Mouse (Mus musculus) liver, embryonic 16.5 days (tissue): ENCODE measurements around the gene Slc39a8. TPM values are rescaled to one million over a fixed set of nuclear protein-coding genes. Genes with fewer than 3 reads are reported as not detected.

ENCODE experiments used
- ATAC-seq: fragments of 200-750 bp; cut with Nextera tagmentation; 2 replicates; pipeline ENCODE4 v1.8.0; 2017; ENCODE audit warnings: low read depth, mild to moderate bottlenecking, moderate number of reproducible peaks, moderate library complexity
- H3K27ac ChIP-seq: fragments of 300-500 bp; sonication (generic); 2 replicates; pipeline ENCODE4 v1.5.1; 2014; ENCODE audit warnings: mild to moderate bottlenecking, low read length
- H3K27me3 ChIP-seq: fragments of 300-500 bp; sonication (generic); 2 replicates; pipeline ENCODE4 v1.6.1; 2014; ENCODE audit warnings: low read depth, low read length, mixed read lengths; ENCODE audit not compliant: control insufficient read depth, insufficient read depth
- H3K36me3 ChIP-seq: fragments of 300-500 bp; sonication (generic); 2 replicates; pipeline ENCODE4 v1.6.1; 2014; ENCODE audit warnings: mild to moderate bottlenecking; ENCODE audit not compliant: control insufficient read depth, insufficient read depth
- H3K4me1 ChIP-seq: fragments of 300-500 bp; sonication (generic); 2 replicates; pipeline ENCODE4 v1.6.1; 2014; ENCODE audit warnings: low read depth, low read length, mixed read lengths; ENCODE audit not compliant: control insufficient read depth
- H3K4me2 ChIP-seq: fragments of 300-500 bp; sonication (generic); 2 replicates; pipeline ENCODE4 v1.6.1; 2014; ENCODE audit warnings: low read depth, low read length, mixed read lengths
- H3K4me3 ChIP-seq: fragments of 300-500 bp; sonication (generic); 2 replicates; pipeline ENCODE4 v1.5.1; 2014; ENCODE audit warnings: low read depth, mild to moderate bottlenecking, low read length
- H3K9ac ChIP-seq: fragments of 300-500 bp; sonication (generic); 2 replicates; pipeline ENCODE4 v1.6.1; 2014; ENCODE audit warnings: low read depth, low read length
- H3K9me3 ChIP-seq: fragments of 300-500 bp; sonication (generic); replicated peaks from 2 replicates; pipeline ENCODE4 v1.6.1; 2016; ENCODE audit warnings: low read length; ENCODE audit not compliant: control insufficient read depth
- WGBS: fragments of 180-500 bp; shearing (Covaris S2); extraction: QIAGEN DNeasy Blood & Tissue Kit; methylation state at CpG from one replicate; pipeline ENCODE4 v1.1.7; 2014; ENCODE audit not compliant: insufficient replicate concordance; 5-methylcytosine and 5-hydroxymethylcytosine counted together
- polyA plus RNA-seq: library from polyadenylated mRNA; unstranded; fragments of >200 nt; fragmentation: Nextera tagmentation; extraction: Ambion mirVana; gene quantifications from 2 replicates; pipeline ENCODE4 v1.2.1, GENCODE M21; 2015

Slc39a8 gene
- polyA plus RNA-seq, 1 experiment from 2014 or later = 31.5 TPM

DNA sequence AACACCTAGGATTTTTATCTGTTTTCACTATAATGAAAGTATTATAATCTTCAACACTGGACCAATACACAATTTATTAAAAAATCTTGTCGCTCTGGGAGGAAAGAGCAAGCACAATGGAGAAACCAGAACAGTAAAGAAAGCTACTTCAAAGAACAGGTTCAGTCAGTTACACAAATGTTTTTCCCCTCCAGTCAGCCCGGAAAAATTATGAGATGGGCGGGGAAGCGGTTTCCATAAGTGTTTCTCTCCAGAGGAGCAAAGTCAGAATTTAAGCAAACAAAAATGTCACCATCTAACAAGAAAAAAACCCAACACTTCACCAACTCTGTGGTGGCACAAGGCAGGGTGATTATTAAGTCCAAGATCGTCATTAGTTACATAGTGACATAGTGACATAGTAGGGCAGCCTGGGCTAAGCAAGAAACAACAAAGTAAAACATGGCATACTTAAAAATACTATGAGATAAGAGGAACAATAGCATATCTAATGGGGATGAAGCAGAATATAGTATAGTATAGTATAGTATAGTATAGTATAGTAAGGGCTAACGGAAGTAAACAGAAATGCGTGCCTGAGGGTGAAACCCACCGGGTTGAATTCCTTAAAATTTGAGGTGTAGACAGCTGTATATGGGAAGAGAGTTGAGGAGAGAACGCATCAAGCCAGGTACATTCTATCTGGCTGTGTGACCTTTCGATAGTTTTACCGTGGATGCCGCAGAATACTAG lies 61.0 kb downstream of the Slc39a8 start:
- Histone ChIP-seq H3K27me3 (no peaks in the 10 kb centered on the region), H3K27ac (no peak overlapping the region), H3K36me3 (peaks cover 5% of the 10 kb centered on the region), H3K4me2 (no peak overlapping the region), H3K9me3 (no peaks in the 10 kb centered on the region), H3K4me3 (no peak overlapping the region), H3K4me1 (no peaks in the 10 kb centered on the region), H3K9ac (no peak overlapping the region)
- WGBS = 74% methylated on average over 12 of the region's 12 CpGs
- no peak for ATAC-seq

DNA sequence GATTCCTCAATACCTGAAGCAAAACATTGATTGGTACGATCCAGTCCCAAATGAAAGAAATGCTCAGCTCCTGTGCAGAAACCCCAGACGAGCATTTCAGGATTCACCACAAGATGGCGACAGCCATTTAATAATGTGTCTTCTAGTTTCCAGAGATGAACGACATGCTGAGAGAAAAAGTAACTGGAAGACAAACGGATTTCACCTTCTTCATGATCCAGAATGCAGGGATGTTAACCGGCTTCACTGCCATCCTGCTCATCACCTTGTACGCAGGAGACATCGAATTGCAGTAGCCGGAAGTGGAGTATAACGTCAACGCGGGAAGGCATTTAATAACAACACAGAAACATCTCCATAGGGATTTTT lies 61.6 kb downstream of the Slc39a8 start:
- WGBS = 48% methylated on average over 12 of the region's 12 CpGs
- H3K9me3 ChIP-seq = no peaks in the 10 kb centered on the region
- no peaks in the 10 kb centered on the region for H3K4me1 ChIP-seq
- no peak overlapping the region for H3K9ac ChIP-seq
- H3K4me2 ChIP-seq = no peak overlapping the region
- no peaks in the 10 kb centered on the region for H3K27me3 ChIP-seq
- H3K36me3 ChIP-seq = peaks cover 5% of the 10 kb centered on the region
- H3K4me3 ChIP-seq = no peak overlapping the region
- no peak overlapping the region for H3K27ac ChIP-seq
- ATAC-seq = no peak

DNA sequence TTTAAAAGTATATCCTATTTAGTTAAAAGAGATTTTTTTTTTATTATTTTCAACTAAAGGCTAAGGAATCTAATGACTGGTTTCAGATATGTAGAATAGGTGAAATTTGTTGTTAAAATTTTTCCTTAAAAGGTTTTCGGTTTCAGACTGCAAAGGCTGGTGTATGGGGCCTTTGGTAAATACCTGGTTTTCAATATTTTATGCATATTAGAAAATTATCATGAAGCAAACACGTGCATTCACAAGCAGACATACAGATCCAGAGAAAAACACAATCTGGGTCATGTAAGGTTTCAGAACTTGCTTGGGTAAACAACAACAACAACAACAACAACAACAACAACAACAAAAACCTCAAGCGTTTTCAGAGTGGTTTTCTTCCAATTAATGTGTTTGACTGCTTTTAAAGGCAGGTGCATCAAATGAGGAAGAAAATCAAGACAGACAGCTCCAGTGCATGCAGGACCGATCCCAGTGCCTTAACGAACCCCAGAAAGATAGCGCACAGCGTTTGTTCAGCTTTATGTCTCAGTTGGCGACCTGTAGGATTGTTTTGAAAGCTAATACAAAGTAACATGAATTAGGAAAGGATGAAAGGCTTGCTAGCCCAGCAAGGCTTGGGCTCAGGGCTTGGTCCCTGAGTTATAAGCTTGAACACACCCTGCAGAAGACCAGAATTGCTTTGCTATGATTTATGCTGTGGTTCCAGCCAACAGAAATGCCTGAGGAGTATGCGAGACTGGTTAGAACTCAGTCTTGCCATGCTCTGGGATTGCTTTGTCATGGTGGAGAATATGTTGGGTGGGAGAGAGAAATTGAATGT lies 62.2 kb downstream of the Slc39a8 start:
- Histone ChIP-seq H3K36me3 (peaks cover 5% of the 10 kb centered on the region), H3K4me3 (no peak overlapping the region), H3K4me1 (no peaks in the 10 kb centered on the region), H3K4me2 (no peak overlapping the region), H3K9me3 (no peaks in the 10 kb centered on the region), H3K27ac (no peak overlapping the region), H3K9ac (no peak overlapping the region), H3K27me3 (no peaks in the 10 kb centered on the region)
- WGBS = 79% methylated on average over 9 of the region's 9 CpGs
- no peak for ATAC-seq

DNA sequence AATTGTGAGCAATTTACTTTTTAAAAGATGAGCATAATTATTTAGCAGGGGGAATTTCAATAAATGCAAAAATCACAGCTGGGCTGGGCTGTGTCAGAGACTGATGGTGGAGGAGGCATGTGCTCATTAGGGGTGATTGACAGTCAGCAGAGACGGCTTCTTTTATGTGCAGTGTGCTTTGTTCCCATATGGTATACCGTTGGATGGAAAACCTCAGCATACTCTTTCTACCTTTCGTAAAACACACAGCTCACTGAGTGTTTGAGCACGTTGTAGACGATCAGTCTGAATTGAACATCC lies 62.7 kb downstream of the Slc39a8 start:
- Histone ChIP-seq H3K9me3 (no peaks in the 10 kb centered on the region), H3K27ac (no peak overlapping the region), H3K4me3 (no peak overlapping the region), H3K4me2 (no peak overlapping the region), H3K27me3 (no peaks in the 10 kb centered on the region), H3K9ac (no peak overlapping the region), H3K4me1 (no peaks in the 10 kb centered on the region), H3K36me3 (peaks cover 5% of the 10 kb centered on the region)
- no peak for ATAC-seq
- WGBS = 87% methylated on average over 5 of the region's 5 CpGs

DNA sequence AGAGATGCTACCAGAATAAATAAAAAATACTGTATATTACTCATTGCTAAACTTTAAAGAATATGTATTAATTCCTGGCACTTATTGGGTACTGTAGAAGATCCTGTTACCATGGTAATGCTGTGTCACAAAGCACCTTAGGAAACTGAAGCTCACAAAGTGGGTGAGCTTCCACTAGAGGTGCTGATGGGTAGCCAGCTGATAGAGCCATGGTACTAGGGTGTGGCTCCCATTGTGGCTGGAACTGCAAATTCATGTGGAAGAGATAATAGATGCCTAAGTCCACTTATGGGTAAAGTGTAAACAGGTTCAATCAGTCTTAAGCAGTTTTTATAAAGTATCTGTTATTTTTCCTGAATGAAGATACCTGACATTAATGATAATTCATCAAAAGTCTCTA lies 64.3 kb downstream of the Slc39a8 start:
- Histone ChIP-seq H3K4me2 (no peak overlapping the region), H3K36me3 (peaks cover 5% of the 10 kb centered on the region)
- ATAC-seq = no peak

DNA sequence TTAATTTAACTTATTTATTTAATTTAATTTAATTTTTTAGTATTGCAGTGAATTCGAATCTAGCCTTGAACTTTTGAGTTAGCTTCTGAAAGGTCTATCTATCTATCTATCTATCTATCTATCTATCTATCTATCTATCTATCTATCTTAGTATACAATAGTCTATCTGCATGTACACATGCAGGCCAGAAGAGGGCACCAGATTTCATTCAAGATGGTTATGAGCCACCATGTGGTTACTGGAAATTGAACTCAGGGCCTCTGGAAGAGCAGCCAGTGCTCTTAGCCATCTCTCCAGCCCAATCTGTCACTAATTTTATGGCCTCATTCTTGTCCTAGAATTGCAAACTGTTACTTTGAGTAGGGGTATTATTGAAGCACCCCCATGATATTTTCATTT lies 78.3 kb downstream of the Slc39a8 start:
- no peak overlapping the region for H3K4me3 ChIP-seq
- no peak overlapping the region for H3K27ac ChIP-seq
- no peaks in the 10 kb centered on the region for H3K9me3 ChIP-seq
- H3K4me2 ChIP-seq = no peak overlapping the region
- no peak overlapping the region for H3K9ac ChIP-seq
- H3K36me3 ChIP-seq = no peaks in the 10 kb centered on the region
- no peaks in the 10 kb centered on the region for H3K27me3 ChIP-seq
- 51% methylated on average over 1 of the region's 1 CpGs for WGBS
- ATAC-seq = no peak
- H3K4me1 ChIP-seq = no peaks in the 10 kb centered on the region

More for the DNA sequence above, 64.3 kb downstream of the Slc39a8 start:
- Histone ChIP-seq H3K27ac (no peak overlapping the region), H3K4me3 (no peak overlapping the region), H3K9ac (no peak overlapping the region), H3K27me3 (no peaks in the 10 kb centered on the region), H3K9me3 (no peaks in the 10 kb centered on the region), H3K4me1 (no peaks in the 10 kb centered on the region)

DNA sequence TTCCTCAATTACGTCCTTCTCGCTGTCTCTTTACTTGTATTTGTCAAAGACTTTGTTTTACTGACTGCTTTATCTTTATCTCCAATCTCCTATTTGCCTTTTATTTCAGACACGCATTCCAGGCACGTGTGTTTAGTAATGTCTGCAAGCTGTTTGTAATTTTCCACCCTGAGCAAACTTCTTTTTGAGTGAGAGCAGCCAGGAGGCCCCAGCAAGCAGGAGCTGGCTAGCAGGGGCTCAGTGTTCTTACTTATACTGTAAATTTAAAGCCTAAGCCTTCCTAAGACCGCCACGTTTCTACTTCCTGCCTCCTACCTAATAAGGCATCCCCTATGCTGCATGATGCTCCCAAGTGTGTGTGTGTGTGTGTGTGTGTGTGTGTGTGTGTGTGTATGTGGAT lies 79.8 kb downstream of the Slc39a8 start:
- no peak overlapping the region for H3K4me3 ChIP-seq
- 55% methylated on average over 6 of the region's 6 CpGs for WGBS
- ATAC-seq = no peak
- no peak overlapping the region for H3K4me2 ChIP-seq
- no peaks in the 10 kb centered on the region for H3K36me3 ChIP-seq
- no peak overlapping the region for H3K9ac ChIP-seq
- no peak overlapping the region for H3K27ac ChIP-seq
- H3K27me3 ChIP-seq = no peaks in the 10 kb centered on the region
- no peaks in the 10 kb centered on the region for H3K4me1 ChIP-seq
- H3K9me3 ChIP-seq = no peaks in the 10 kb centered on the region

DNA sequence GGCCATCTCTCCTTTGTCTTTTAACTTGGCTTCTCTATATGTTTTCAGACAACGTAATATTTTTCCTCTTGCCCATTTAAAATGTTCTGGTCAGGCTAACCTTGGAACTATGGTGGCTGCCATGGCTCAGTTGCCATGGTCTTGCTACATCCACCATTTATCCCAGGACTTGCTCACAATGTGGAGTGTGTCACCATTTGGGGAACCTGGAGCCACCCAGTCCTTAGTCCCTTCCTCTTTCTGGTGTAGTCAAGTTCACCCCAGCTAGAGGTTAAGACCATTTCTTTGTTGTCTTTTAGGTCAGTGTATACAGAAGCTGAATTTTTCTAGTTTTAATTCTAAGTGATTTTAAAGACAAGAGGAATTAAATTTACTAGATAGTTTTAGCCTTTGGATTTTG lies 80.7 kb downstream of the Slc39a8 start:
- Histone ChIP-seq H3K9me3 (no peaks in the 10 kb centered on the region), H3K27me3 (no peaks in the 10 kb centered on the region), H3K4me2 (no peak overlapping the region), H3K9ac (no peak overlapping the region), H3K27ac (no peak overlapping the region), H3K36me3 (no peaks in the 10 kb centered on the region), H3K4me3 (no peak overlapping the region), H3K4me1 (no peaks in the 10 kb centered on the region)
- 67% methylated on average over 1 of the region's 1 CpGs for WGBS
- no peak for ATAC-seq

DNA sequence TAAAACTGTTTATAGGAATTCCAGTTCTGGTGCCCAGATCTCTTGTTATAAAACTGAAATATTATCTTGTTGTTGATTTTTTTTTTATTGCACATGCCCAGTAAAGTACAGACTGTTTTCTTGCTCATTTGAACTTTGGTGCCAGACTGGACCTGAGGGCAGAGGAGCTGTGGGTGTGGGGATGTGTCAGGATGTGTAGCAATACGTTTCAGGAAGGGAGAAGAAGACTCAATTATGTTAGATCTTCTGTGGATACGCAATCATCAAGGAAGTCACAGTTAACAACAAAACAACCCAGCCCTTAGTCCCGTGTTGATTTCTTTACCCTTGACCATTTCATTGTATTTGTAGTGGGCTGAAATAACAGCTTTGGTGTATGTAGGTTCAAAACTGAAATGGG lies 81.9 kb downstream of the Slc39a8 start:
- 32% methylated on average over 3 of the region's 3 CpGs for WGBS
- no peak for ATAC-seq
- H3K27me3 ChIP-seq = no peaks in the 10 kb centered on the region
- no peak overlapping the region for H3K4me3 ChIP-seq
- H3K4me2 ChIP-seq = no peak overlapping the region
- no peaks in the 10 kb centered on the region for H3K9me3 ChIP-seq
- H3K4me1 ChIP-seq = no peaks in the 10 kb centered on the region
- H3K9ac ChIP-seq = no peak overlapping the region
- H3K36me3 ChIP-seq = no peaks in the 10 kb centered on the region
- no peak overlapping the region for H3K27ac ChIP-seq
